Mouse (Mus musculus) adrenal gland, postnatal 10 days (tissue): ENCODE results near the gene Gm21969. TPM values are rescaled to one million over a fixed set of nuclear protein-coding genes. Genes with fewer than 3 reads are reported as not detected.
A peak's percentile ranks its signal among the peaks of the same experiment; 100 is the strongest.

Experiments used
- DNase-seq: peaks from one replicate; pipeline ENCODE4 v3.0.0; 2021; ENCODE audit warnings: mixed read lengths
- total RNA-seq, 2 experiments: library from RNA; stranded (reverse); gene quantifications; 2 replicates each; pipeline ENCODE4 v1.2.3; 2021

Gm21969 gene
- total RNA-seq, 2 experiments from 2014 or later: not detected

DNA sequence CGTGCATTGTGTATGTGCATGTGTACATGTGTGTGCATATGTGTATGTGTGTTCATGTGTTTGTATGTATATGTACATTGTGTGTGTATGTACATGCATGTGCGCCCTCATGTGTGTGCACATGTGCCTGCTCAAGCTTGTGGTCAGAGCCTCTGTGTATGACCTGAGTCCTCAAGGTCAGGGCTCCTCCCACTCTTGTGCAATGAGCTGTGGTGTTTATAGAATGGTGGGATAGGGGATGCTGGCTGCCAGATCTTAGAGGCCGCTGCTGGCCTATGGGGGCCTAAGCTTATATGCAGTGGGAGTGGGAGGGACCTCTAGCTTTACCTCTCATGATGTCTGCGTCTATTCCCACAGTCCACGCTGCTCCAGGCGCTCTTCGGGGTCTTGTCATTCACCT is 17.3 kb upstream of the Gm21969 start:
- DNase-seq: peak; percentile 66

DNA sequence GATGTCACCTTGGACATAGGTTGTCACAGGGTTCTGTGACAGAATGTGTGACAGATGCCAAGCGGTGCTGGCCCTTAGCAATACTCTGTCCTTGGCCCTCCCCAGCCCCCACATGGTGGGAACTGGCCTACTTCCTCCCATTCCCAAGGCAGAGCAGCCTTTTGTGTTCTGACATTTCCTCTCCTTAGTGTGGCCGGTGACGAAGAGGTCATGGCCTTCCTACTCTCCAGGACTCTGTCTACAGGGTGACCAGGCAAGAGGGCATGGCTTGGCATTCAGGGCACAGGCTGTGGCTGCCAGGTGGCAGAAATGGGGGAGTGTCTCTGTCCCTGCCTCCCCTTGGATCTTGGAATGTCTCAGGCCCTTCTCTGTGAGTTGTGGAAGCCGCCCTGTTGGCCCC is 15.6 kb upstream of the Gm21969 start:
- DNase-seq: peak; percentile 71

DNA sequence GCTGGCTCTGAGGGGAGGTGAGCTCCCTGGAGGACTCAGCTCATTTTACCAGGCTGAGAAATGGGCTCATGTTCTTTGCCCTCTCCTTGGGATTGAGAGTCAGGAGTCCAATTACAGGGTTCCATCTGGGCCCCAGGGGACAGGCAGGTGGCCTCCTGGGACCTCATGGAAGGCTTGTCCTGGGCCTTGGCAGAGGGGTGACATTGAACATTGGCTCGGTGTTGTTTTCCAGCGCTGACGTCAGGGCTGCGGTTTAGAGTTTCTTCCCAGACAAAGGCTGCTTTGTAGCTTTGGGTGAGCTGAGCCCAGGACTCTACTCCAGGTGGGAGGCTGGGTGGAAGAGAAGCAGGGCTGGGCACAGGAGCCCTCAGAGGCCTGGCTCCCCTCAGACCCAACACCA is 15.2 kb upstream of the Gm21969 start:
- peak; percentile 83 for DNase-seq

GRCm38 (mm10) chr4:139589351-139590027 is 13.5 kb upstream of the Gm21969 start:
- no peak for DNase-seq

DNA sequence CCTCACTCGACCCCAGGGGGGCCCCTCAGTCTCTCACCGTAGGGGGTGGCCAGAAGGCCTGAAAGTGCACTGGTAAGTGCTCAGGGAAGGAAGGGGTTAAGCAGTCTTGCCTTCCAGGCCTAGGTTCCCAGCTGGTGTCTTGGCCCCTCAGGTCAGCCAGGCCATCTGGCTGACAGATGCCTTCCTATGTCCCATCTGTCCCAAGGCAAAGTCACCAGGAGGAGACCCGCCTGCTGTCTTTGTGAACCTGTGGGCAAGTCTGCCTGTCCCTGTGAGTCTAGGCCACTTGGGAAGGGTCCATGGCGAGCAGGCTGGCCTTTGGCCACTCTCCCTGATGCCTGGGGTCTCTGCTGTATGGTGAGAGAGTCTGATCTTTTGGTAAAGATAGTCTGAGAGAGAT is 12.5 kb upstream of the Gm21969 start:
- no peak for DNase-seq

DNA sequence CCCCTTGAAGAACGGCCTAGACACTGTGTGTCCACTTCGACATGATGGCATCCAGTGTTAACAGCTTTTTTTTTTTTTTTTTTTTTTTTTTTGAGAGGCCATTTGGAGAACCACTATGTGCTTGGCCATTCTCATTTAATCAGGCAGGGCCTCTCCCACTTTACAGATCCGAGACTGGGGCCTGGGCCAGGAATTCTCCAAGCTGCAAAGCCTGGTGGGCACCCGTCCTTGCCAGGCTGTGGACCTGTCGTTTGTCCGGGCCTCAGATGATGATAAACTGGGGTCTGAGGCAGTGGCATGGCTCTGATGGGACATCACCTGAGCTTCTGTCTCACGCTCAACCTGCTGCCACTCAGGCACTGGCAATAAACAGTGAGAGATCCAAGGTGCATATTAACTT is 10.1 kb upstream of the Gm21969 start:
- no peak for DNase-seq

GRCm38 (mm10) chr4:139593383-139593782 is 9.6 kb upstream of the Gm21969 start:
- DNase-seq: no peak

DNA sequence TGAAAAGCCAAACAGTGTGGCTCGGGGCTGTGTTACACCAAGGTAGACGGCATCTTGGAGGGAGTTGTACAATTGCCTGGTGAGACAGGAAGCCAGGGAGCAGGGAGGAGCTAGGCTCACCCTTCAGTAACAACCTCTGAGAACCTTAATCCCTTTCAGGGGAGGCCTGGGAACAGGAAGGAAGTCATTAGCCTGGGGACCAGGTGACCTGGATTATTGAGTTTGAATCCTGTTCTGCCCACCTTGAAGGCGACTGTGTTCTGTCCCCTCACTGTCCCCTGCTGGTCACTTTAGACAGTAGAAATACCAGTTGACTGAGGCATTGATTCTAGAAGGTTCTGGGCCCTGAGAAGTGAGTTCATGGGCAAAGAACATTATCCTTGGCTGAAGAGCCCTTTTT is 8.9 kb upstream of the Gm21969 start:
- DNase-seq: no peak

DNA sequence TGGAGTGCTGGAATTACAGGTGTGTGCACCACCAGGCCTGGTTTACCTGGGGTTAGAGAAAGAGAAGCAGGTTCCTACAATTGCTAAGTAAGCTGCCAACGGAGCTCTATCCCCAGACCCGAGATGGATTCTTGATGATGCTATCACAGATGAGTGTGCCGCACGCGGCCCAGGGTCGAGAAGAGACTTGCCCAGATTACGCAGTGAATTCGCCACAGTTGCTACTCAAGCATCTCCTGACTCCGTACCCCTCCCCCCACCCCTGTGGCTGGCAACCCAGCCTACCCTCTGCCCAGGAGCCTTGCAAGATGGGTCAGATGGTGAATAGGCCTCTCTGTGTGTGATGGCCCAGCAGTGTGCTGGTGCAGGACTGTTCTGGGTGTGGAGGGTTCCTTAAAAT is 6.3 kb upstream of the Gm21969 start:
- DNase-seq: no peak

DNA sequence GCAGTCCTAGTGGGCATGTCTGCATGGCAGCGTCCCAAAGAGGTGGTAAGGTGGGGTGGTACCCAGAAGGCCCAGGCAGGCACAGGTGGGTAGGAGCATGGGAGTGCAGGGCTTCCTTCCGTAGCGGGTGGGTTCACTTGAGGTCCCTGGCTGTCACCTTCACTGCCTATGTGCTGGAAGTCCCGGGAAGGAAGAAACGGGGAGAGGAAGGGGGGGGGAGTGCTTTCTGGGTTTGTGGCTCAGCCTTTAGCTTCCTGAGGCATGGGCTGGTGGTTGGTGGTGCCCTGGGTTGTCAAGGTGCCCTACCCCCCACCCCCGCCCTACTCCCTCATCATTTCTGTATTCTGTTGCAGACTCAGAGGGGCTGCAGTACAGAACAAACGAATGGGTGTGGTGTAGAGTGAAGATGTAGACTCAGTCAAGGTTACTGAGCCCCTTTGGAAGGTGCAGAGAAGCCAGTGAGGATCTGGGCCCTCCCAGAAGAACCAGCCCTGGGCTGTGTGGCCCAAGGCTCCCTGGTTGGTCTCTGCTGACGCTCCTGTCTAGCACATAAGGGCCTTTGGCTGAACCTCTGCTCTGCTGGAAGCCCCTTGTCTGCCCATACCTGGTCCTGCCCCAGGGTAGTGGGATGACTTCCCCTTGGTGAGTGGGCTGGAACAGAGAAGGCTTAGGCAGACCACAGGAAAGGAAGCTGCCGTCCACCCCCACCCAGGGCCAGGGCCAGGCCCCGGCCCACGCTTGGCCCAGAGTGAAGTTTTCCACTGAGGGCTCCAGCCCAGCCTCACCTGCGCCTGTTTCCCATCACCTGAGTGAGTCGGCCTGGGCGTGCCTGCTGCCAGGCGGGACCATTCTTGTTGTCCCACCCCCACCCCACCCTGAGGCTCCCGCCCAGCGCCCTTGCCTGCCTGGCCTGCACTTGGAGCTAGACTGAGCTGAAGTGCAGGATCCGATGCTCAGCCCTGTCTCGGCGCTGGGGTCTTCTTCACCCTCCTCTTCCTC is 5.4 kb upstream of the Gm21969 start:
- no peak for DNase-seq

- DNase-seq: no peak
These were observed 4.6 kb upstream of the Gm21969 start for GRCm38 (mm10) chr4:139598356-139598755.

DNA sequence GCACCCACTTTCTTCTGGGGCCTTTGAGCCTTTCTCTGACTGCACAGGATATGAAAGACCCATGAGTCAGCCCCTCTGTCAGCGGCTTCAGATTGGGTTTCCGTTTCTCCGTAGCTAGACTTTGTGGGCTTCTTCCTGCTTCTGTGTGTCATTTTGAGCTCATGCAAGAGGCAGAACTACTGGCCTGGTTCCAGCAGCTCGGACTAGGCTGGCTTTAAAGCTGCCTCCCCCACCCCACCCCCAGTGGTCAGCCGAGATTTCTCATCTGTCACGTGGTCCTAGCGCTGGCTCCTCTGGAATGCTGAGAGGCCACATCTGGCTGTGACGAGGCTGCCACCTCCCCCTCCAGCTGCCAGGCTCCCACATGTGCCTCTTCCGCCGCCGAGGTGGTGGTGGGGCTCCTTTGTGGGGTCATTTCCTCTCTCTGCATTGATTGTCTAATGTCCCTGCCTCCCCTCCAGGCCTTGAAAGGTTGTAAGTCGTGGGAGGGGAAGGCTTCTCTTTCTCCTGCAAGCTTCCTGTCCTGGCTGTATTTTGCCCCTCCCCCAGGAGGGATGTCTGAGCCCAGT is 4.0 kb upstream of the Gm21969 start:
- DNase-seq: peak; percentile 94

- DNase-seq: no peak
These were observed 1.2 kb upstream of the Gm21969 start for GRCm38 (mm10) chr4:139601519-139602356.

GRCm38 (mm10) chr4:139605216-139605615 is 2.2 kb downstream of the Gm21969 start:
- DNase-seq: no peak

- DNase-seq: no peak
These were observed 3.7 kb downstream of the Gm21969 start for GRCm38 (mm10) chr4:139606732-139607131.

- DNase-seq: no peak
These were observed 6.0 kb downstream of the Gm21969 start for GRCm38 (mm10) chr4:139608975-139609374.

DNA sequence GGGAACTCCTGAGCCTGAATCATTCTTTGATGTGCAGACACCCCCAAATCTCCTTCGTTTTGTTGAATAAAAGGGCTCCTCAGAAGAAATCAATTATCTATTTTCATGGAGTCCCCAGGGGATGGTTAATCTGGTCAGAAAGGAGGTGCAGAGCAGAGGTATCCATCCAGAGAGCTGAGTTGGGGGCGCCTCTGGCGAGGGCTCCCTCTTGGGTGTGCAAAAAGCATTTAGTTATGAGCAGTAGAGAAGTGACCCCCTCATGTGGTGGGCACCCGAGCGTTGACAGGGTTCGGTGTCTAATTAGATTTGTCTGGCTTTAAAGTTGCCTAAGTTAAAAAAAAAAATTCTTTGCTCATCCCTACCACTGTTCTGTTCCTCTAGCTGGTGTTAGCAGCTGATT is 8.0 kb downstream of the Gm21969 start:
- no peak for DNase-seq

GRCm38 (mm10) chr4:139611542-139611953 is 8.6 kb downstream of the Gm21969 start:
- peak; percentile 90 for DNase-seq

GRCm38 (mm10) chr4:139614524-139615260 is 11.7 kb downstream of the Gm21969 start:
- no peak for DNase-seq

DNA sequence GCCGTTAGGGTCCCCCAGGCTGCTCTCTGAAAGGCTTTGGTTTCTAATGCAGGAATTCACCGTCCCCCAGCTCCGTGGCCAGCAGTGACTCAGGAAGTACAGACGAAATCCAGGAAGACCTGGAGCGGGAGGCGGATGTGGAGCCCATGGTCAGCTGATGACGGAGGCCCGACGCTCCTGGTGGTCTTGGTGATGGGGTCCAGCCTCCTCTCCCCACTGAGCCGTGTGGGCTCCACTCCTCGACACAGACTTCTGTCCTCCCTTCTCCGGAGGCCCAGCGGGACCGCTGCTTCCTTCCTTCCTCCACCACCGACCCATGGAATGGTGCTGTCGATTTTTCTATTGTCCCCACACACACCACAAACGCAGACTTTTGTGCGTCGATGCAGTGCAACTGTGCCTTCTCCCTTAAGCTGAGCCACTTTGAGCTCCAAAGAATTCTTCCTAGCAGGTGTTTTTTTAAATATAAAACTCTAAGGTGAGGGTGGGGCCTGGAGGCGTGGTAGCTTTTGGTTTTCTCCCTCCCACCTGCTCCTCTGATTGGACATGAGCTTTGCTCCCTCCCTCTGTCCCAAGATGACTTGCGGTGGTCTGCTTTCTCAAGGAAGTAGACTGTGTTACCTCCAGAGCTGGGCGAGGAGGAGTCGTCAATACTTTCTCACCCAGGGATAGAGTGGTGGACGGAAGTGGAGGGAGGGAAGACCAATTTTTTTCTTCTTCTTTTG is 13.5 kb downstream of the Gm21969 start:
- DNase-seq: peak; percentile 52

DNA sequence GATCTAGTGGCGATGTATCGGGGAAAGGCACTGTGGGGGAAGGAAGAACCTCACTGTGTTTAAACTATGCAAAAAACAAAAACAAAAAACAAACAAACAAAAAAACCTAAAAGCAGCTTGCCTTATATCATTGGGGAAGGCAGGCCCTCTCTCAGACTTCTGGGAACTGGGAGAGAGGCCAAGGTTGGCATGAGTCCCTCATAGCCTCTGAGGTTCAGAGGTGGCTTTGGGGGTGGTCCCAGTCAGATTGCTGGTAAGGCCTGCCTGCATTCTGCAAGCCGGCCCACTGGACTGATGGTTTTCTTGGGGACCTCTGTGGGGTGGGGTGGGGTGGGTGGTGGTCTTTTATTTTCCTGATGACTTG is 14.0 kb downstream of the Gm21969 start:
- DNase-seq: no peak
